Mouse (Mus musculus) Patski (cell line): ENCODE results near the gene Adgrg1. TPM values are rescaled to one million over a fixed set of nuclear protein-coding genes. Genes with fewer than 3 reads are reported as not detected.

Source experiments
- ATAC-seq: fragments of 100-300 bp; one replicate; pipeline ENCODE4 v1.8.0; 2021
- CTCF ChIA-PET: fragments of 350-600 bp; sonication (Branson Sonifier 250); formaldehyde crosslinking; loops from one replicate; lab custom pipeline; 2022; ENCODE audit warnings: inconsistent platforms; lab: Charles Lee
- POLR2A ChIA-PET: fragments of 350-600 bp; sonication (Branson Sonifier 250); formaldehyde crosslinking; loops from one replicate; lab custom pipeline; 2022; ENCODE audit warnings: antibody characterized with exemption, inconsistent platforms; lab: Charles Lee
- DNase-seq: peaks from one replicate; pipeline ENCODE4 v3.0.0-alpha.2; 2011; ENCODE audit warnings: low read depth, low spot score
- H3K27me3 ChIP-seq: fragments of 371-371 bp; one replicate; pipeline ENCODE4 v1.5.1; 2021
- CTCF ChIP-seq: fragments of 100-300 bp; IDR thresholded peaks from one replicate; pipeline ENCODE4 v1.5.1; 2021
- in situ Hi-C: fragments of 300-500 bp; cut with MboI; formaldehyde crosslinking; loops from 3 replicates; pipeline ENCODE4 v1.11.1; 2018; ENCODE audit warnings: low pct_unique_long_range_greater_than_20kb, mixed read lengths
- polyA plus RNA-seq: library from polyadenylated mRNA; unstranded; gene quantifications from one replicate; pipeline ENCODE4 v1.2.3, GENCODE M21; 2021

The Adgrg1 gene
- polyA plus RNA-seq, result 294 TPM

GRCm38 (mm10) chr8:94974467-94975165 is at the start of gene Adgrg1:
Adgrg1 (plus strand) TSS chr8:94974751.
- no peaks in the 10 kb centered on the region for H3K27me3 ChIP-seq
- CTCF ChIA-PET, result interaction anchor here (1.2 to 1.5 kb wide), 3 partner anchors 12 to 20 kb away, joined by 4 to 8 read pairs (median 5); no protein-coding TSS in a partner anchor
- DNase-seq, result no peak
- ATAC-seq, result no peak
- no peak for TF ChIP-seq CTCF
- POLR2A ChIA-PET, result no interaction called here
- in situ Hi-C loops, result no loop called here

DNA sequence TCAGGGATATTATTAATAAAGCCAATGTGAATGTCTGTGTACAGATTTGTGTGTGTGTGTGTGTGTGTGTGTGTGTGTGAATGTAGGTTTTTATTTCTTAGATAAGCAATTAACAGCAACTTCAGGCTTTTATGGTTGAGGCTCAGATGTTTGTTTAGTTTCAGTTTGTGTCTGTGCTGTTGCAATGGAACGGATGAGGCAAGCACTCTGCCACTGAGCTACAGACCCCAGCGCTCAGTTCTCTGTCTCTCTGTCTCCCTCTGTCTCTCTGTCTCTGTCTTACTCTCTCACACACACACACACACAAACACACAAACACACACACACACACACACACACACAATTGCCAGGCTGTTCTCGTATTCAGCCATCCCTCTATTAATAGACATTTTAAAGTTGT is 46.3 kb upstream of the Adgrg1 start:
- in situ Hi-C loops, result no loop called here
- ATAC-seq (no peak), DNase-seq (no peak)
- no peak for TF ChIP-seq CTCF
- ChIA-PET POLR2A (no interaction called here), CTCF (no interaction called here)
- H3K27me3 ChIP-seq, result peaks cover under 1% of the 10 kb centered on the region

- ATAC-seq (no peak), DNase-seq (no peak)
- peaks cover 28% of the 10 kb centered on the region for H3K27me3 ChIP-seq
- ChIA-PET CTCF (no interaction called here), POLR2A (no interaction called here)
- in situ Hi-C loops, result no loop called here
- no peak for TF ChIP-seq CTCF
These were observed 40.6 kb upstream of the Adgrg1 start for GRCm38 (mm10) chr8:94933918-94934317.

DNA sequence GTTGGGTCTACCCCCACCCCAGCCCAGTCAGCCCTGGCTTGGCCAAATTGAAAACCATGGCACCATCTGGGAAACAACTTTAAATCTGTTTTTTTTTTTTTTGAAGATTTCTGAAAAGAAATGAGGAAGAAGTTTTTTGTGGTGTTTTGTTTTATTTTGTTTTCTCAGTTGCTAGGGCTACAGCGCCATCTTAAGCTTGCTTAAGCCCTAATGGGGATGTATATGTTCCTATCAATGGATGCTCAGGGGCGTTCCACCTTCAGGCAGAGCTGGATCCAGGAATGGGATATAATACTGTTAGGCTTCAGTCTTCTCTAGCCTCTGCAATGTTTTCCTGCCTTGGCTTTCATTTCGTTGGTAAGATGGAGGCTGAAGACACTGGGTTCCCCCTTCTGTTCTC is 39.4 kb upstream of the Adgrg1 start:
- no peak for TF ChIP-seq CTCF
- POLR2A ChIA-PET, result no interaction called here
- peaks cover 32% of the 10 kb centered on the region for H3K27me3 ChIP-seq
- DNase-seq, result no peak
- no peak for ATAC-seq
- in situ Hi-C loops, result no loop called here
- CTCF ChIA-PET, result no interaction called here

DNA sequence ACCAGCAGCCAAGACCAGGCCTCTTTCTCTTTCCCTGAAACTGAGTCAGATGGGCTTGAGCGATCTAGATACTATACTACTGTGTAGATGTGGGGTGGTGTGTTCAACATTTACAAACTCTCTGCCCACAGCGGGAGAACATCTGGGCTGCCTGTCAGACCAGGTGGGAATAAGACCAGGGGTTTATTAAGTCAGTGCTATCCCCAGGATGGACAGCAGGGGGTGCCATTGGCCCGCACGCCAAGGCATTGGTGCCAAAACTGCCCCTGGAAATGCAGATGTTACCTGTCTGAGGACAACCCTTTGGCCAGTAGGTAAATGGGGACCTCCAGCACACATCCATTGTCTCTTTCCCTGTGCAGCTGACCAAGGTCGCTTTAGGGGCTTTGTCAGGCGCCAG is 32.0 kb upstream of the Adgrg1 start:
- POLR2A ChIA-PET, result no interaction called here
- H3K27me3 ChIP-seq, result peaks cover 22% of the 10 kb centered on the region
- DNase-seq, result no peak
- CTCF ChIA-PET, result interaction anchor here (0.7 to 1.5 kb wide), 4 partner anchors 13 to 294 kb away, joined by 3 to 8 read pairs (median 6); no protein-coding TSS in a partner anchor
- ATAC-seq, result no peak
- TF ChIP-seq CTCF, result peak; percentile 97
- in situ Hi-C loops, result loop anchor here (5.0 to 10.0 kb wide), 3 partner anchors 260 to 362 kb away; partner anchors contain the start of genes Cngb1 and Kifc3

DNA sequence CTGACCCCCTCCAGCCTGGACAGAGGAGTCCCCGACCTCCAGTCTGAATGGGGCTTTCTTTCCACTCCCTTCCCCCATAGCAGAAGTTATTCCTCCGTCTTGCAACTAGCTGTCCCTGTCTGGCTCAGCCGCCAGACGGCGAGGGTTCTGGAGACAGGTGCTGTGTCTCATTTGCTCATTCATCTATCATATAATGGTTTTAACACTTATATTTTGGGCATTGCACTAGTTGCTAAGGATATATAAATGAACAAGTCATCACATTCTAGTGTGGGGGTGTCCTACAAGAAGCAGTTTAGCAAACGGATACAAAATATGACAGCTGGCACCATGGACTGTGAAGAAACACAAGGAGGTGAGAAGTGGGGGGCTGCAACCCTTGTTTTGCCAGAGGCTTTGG is 29.4 kb upstream of the Adgrg1 start:
- TF ChIP-seq CTCF, result no peak
- peaks cover 13% of the 10 kb centered on the region for H3K27me3 ChIP-seq
- in situ Hi-C loops, result loop anchor here (5.0 to 10.0 kb wide), 4 partner anchors 57 to 360 kb away; partner anchors contain the start of genes Cngb1 and Katnb1
- POLR2A ChIA-PET, result no interaction called here
- DNase-seq (no peak), ATAC-seq (no peak)
- CTCF ChIA-PET, result interaction anchor here (0.9 kb wide), 1 partner anchor 37 kb away, joined by 4 read pairs; no protein-coding TSS in a partner anchor

DNA sequence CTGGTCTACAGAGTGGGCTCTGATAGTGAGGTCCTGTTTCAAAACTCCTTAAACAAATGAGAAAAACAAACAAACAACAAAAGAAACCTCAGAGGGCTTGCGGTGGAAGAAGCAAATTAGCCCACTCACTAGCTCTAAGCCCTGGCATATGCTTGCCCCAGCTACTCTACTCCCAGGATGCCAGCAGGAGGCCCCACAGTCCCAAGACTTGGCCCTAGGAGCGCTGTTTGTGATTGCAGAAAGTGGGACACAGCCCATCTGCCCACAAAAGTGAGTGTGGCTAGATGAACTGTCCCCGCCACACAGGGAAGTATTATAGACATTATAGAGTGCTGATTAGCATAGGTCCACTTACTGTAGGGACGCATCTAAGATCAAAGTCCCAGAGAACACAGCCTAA is 26.1 kb upstream of the Adgrg1 start:
- in situ Hi-C loops, result loop anchor here (5.0 to 10.0 kb wide), 4 partner anchors 54 to 356 kb away; partner anchors contain the start of genes Cngb1 and Katnb1
- no peak for ATAC-seq

GRCm38 (mm10) chr8:94949010-94949409 is 25.5 kb upstream of the Adgrg1 start:
- POLR2A ChIA-PET, result no interaction called here
- DNase-seq, result no peak
- H3K27me3 ChIP-seq, result no peaks in the 10 kb centered on the region
- no peak for ATAC-seq
- TF ChIP-seq CTCF, result peak; percentile 64
- in situ Hi-C loops, result loop anchor here (5.0 to 10.0 kb wide), 4 partner anchors 53 to 356 kb away; partner anchors contain the start of genes Cngb1 and Katnb1
- CTCF ChIA-PET, result interaction anchor here (1.2 to 9.6 kb wide), 9 partner anchors 36 to 288 kb away, joined by 3 to 87 read pairs (median 6); no protein-coding TSS in a partner anchor

More for the DNA sequence above, 26.1 kb upstream of the Adgrg1 start:
- TF ChIP-seq CTCF, result no peak
- CTCF ChIA-PET, result interaction anchor here (1.1 to 9.6 kb wide), 4 partner anchors 36 to 134 kb away, joined by 3 to 87 read pairs (median 10); partner anchors contain the start of gene Katnb1
- POLR2A ChIA-PET, result interaction anchor here (0.6 kb wide), 1 partner anchor 25 kb away, joined by 3 read pairs; the partner anchor contains the start of gene Adgrg5
- H3K27me3 ChIP-seq, result no peaks in the 10 kb centered on the region
- DNase-seq, result no peak

DNA sequence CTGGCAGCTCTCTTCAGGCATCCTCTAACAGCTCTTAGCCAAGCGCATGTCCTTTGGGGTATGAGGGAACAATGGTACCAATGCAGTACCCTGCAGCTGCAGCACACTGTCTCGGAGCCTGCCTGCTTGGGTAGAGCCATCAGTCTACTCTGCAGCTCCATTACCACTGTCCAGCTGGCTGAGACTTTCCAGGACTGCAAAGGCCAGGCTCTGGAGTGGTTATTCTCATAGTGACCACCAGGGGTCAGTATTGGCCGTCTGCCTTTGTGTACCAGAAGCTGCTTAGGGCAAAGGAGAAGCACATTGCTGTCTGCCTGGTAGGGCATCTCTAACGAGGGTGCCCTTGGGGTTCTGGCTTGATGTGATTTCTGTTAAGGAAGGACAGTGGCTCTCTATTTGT is 24.5 kb upstream of the Adgrg1 start:
- peak; percentile 97 for TF ChIP-seq CTCF
- DNase-seq, result no peak
- H3K27me3 ChIP-seq, result no peaks in the 10 kb centered on the region
- POLR2A ChIA-PET, result no interaction called here
- in situ Hi-C loops, result no loop called here
- peak; percentile 41 for ATAC-seq
- CTCF ChIA-PET, result interaction anchor here (0.6 to 9.6 kb wide), 26 partner anchors 10 to 287 kb away, joined by 3 to 87 read pairs (median 4); no protein-coding TSS in a partner anchor

GRCm38 (mm10) chr8:94950458-94950857 is 24.1 kb upstream of the Adgrg1 start:
- ATAC-seq (no peak), DNase-seq (no peak)
- CTCF ChIA-PET, result interaction anchor here (0.6 to 9.6 kb wide), 23 partner anchors 11 to 286 kb away, joined by 3 to 87 read pairs (median 4); no protein-coding TSS in a partner anchor
- in situ Hi-C loops, result no loop called here
- POLR2A ChIA-PET, result no interaction called here
- no peaks in the 10 kb centered on the region for H3K27me3 ChIP-seq
- TF ChIP-seq CTCF, result no peak
